Mouse (Mus musculus) right cerebral cortex, postnatal 10 days (tissue): ENCODE results near the gene Doc2b.
A peak's percentile ranks its signal among the peaks of the same experiment; 100 is the strongest.

ENCODE experiments used
- DNase-seq, 2 experiments: peaks; one replicate each; pipeline ENCODE4 v3.0.0; 2021; ENCODE audit warnings: low spot score in 2 of 2

Doc2b gene

GRCm38 (mm10) chr11:75793351-75793750 is 2.5 kb downstream of the Doc2b start:
- DNase-seq: no peak

DNA sequence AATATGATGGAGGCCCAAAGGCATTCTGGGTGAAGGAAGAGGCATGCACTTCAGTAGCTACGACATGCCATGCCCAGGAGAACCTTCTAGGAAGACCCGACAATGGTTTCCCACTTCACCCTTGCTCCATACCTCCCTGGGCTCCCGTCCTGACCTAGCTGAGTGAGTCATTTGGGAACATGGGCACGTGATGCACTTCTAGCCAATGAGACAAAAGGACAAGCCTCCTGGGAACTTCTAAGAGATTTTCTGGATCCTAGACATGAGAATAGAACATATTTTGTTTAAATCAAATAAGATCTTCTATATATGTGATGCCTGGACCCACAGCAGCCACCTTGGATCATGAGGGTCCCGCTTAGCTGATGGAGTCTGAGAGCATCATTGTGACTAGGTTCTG is 3.3 kb downstream of the Doc2b start:
- DNase-seq: no peak

GRCm38 (mm10) chr11:75785897-75786296 is 10.0 kb downstream of the Doc2b start:
- no peak for DNase-seq

DNA sequence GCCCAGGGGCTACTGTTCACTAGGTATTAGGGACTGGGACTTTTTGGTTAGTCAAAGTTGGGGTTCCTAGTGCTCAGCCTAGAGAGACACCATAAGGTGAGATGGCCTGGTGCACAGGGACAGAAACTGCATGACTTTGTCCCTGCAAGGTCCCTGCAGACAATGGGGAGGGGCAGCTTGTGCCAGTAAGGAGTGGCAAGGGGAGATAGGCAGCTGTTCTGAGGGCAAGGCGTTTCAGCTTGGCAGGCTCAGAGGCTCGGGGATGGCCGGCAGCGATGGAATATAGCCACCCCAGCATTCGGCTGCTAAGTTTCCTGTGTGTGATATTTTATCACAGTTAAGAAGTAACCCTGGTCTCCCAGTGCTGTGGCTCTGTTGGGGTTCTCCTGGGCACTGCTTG is 12.1 kb downstream of the Doc2b start:
- no peak for DNase-seq

GRCm38 (mm10) chr11:75781919-75782318 is 13.9 kb downstream of the Doc2b start:
- peak; percentile 76 to 77 for DNase-seq

DNA sequence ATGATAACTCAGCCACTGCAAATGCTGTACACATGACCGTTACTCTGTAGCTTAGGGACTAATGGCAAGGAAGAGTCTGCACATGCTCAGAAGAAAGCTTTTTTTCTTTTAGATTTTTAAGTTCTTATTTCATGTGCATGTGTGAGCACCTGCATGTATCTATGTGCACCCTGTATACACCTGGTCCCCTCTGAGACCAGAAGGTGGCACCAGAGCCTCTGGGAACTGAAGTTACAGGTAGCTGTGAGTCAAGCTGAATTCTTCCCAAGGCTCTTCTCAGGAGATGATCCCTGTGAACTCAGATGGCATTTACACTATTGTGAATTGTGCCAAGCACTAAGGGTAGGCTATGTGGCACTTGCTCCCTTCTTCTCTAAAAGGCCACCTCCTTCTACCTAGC is 19.9 kb downstream of the Doc2b start:
- no peak for DNase-seq

DNA sequence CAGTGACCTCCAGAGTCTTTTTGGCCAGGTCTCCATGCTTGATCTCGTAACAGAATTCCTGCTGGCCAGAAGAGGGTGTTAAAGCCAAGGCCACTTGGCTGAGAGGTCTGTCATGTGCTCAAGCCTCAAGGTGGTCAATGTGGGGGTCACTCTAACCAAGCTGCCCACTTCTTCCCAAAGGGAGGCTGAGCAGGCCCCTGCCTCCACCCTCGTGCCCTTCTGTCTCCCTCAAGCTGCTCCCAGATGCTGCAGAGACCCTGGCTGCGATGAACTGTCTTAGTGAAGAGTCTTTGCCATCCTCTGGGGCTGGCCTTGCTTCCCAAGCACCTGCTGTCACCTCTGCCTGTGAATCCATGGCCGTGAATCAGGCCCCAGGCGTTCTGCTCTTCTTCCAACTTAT is 23.3 kb downstream of the Doc2b start:
- DNase-seq: no peak

DNA sequence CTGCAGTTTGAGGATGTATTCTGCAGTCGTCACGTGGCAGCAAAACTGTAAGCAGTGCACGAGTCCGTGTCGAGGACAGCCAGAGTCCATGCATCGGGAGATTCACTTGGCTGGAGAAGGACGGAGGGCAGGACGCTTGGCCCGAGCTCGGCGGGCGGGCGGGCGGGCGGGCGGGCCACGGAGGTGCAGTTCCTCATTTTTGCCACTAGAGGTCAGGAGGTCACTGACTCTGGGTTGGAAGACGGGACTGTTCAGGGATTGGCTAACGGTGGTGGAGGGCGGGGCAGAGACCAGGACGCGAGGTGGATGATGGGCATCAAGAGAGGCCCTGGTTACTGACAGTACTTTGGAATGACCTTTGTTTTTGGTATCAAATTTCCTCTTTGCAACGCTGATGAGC is 26.6 kb downstream of the Doc2b start:
- DNase-seq: peak; percentile 87 to 89

GRCm38 (mm10) chr11:75768091-75768989 is 27.5 kb downstream of the Doc2b start:
- DNase-seq: peak in 1 of 2 experiments; percentile 64

DNA sequence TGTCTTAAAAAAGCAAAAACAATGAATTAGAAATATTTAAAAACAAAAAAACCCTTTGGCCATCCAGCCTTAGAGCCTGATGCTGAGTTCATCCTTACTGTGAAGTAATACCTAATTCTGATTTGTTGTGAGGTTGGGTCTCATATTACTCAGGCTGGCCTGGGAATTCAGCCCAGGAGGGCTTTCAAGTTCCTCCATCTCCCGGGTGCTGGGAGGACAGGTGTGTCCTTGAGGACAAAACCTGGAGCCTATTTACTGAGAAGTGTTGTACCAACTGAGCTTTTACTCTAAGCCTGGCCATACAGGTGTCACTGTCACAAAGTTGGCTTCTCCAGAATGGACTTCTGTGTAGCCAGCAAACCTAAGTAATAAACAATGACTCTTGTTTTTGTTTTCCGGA is 28.8 kb downstream of the Doc2b start:
- no peak for DNase-seq

GRCm38 (mm10) chr11:75765161-75765560 is 30.7 kb downstream of the Doc2b start:
- DNase-seq: no peak

- no peak for DNase-seq
Observed at GRCm38 (mm10) chr11:75764521-75765023, 31.3 kb downstream of the Doc2b start.

DNA sequence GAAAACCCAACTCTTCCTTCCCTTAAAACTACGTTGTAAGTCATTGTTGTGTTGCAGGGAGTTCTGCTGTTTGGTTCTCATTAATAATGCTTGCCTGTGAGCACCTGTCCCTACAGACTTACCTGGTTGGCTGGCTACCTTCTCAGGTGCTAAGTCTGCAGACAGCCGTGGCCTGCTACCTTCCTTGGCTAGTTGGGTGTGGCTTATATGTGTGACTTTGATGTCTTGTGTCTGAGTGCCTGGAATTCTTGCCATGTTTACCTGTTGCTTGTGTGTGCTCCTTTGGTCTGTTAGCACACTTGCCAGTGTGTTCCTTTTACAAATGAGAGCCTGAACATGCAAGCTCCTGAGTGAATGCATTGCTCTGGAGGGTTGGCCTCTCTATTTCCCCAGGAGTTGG is 33.1 kb downstream of the Doc2b start:
- no peak for DNase-seq

DNA sequence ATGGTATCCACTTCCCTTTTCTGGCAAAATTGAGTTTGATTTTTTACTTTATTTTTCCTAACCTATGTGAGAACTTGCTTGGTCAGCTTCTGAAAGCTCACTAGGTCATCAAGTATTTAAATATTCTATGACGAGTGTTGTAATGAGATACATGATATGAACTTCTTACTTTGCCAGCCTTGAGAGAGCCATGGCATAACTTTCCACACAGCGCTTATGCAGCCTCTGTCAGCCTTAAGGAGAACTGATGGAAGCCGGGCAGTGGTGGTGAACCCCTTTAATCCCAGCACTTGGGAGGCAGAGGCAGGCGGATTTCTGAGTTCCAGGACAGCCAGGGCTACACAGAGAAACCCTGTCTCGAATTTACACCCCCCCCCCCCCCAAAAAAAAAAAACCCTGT is 35.1 kb downstream of the Doc2b start:
- DNase-seq: no peak

- DNase-seq: no peak
Observed at GRCm38 (mm10) chr11:75758553-75758952, 37.3 kb downstream of the Doc2b start.

GRCm38 (mm10) chr11:75756687-75757086 is 39.2 kb downstream of the Doc2b start:
- DNase-seq: no peak

- DNase-seq: no peak
Observed at GRCm38 (mm10) chr11:75751082-75751481, 44.8 kb downstream of the Doc2b start.

DNA sequence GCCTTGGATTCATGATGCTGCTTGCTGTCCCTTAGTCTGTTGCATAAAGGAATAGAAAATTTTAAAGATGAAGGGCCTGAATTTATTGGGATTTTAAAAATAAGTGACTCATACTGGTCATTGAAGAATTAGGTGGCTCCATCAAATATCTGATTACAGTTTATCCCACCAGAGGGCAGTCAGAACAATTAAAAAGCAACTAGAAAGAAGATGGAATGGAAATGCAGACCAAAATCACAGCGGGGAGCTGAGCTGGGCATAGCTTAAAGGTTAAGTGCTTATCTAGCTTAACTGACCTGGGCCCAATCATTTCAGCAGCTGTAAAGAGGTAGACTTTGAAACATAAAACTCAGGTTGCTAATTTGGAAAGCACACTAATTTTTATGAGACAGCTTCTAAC is 45.3 kb downstream of the Doc2b start:
- no peak for DNase-seq

- no peak for DNase-seq
Observed at GRCm38 (mm10) chr11:75744761-75745160, 51.1 kb downstream of the Doc2b start.

GRCm38 (mm10) chr11:75741615-75742014 is 54.2 kb downstream of the Doc2b start:
- DNase-seq: no peak

DNA sequence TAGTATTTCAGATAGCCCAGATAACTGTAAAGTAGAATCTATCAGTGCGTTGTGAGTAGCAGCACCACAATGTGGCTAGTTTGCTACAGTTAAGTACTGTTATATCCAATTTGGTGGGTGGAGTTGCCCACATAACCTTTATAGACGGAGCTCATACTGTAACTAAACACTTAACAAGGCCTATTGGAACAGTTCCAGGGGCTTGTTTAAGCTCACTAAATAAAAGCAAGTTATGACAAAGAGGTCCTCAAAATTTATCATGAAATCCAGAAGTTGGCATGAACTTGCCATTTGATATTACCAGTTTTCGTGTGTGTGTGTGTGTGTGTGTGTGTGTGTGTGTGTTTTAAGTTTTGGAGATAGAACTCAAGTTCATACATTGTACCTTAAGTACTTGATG is 55.6 kb downstream of the Doc2b start:
- no peak for DNase-seq

- no peak for DNase-seq
Observed at GRCm38 (mm10) chr11:75738477-75738821, 57.4 kb downstream of the Doc2b start.

DNA sequence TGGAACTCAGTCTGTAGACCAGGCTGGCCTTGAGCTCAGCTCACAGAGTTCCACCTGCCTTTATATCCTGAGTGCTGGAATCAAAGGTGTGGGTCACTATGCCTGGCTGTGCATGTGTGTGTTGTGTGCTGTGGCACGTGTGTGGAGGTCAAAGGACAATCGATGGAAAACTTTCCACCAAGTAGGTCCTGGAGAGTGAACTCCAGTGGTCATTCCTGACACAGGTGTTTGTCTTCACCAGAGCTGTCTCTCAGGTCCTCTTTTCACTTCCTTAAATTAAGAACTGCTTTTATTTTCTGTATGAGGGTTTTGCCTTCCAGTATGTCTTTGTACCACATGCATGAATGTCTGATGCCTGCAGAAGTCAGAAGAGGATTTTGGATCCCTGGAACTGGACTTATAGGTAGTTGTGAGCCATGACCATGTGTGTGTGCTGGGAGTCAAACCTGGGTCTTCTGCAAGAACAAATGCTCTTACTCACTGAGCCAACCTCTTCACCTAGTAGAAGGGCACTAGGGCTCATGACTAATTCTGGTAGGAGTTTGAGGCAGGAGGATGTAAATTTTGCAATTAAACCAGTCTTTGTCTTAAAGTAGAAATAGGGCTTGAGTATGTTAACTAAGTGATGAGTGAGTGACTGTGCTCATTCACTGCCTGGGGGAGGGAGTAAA is 57.9 kb downstream of the Doc2b start:
- DNase-seq: no peak
